Mouse (Mus musculus) layer of hippocampus, adult 8-10 months (tissue): ENCODE measurements at regions not wholly inside any gene's neighbourhood (a gene's known extent, or its start where the extent isn't known, plus 50 kb on each side); places are given as distances from the start of the nearest gene placed in this dataset.
"Not testable (repeated sequence)": the region's sequence is repeated elsewhere in the genome, so short reads cannot be mapped to it uniquely, and the experiment has no call there.

Experiments used
- DNase-seq, 2 experiments: peaks; one replicate each; pipeline ENCODE4 v3.0.0; 2022; ENCODE audit warnings: low spot score in 2 of 2

- no peak for DNase-seq
Observed at GRCm38 (mm10) chr12:48387724-48388123, 994.7 kb upstream of the Foxg1 start.

- DNase-seq = no peak
Observed at GRCm38 (mm10) chr12:48388192-48388812, 994.2 kb upstream of the Foxg1 start.

DNA sequence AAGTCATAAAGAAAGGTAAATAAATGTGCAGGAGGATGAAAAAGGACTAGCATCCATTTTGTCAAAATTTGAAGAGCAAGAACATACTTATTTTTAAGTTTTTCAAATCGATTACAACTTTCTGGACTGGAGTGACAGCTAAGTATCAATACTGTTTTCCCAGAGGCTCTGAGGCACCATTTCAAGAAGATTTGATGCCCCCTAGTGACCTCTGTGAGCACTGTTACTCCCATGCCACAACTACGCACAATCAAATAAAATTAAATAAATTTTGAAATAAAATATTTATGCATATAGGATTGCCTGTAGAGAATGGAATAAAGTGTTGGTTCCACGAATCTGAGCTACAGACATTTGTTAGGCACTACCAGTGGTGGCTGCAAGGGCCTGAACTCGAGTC is 991.5 kb upstream of the Foxg1 start:
- DNase-seq = no peak

DNA sequence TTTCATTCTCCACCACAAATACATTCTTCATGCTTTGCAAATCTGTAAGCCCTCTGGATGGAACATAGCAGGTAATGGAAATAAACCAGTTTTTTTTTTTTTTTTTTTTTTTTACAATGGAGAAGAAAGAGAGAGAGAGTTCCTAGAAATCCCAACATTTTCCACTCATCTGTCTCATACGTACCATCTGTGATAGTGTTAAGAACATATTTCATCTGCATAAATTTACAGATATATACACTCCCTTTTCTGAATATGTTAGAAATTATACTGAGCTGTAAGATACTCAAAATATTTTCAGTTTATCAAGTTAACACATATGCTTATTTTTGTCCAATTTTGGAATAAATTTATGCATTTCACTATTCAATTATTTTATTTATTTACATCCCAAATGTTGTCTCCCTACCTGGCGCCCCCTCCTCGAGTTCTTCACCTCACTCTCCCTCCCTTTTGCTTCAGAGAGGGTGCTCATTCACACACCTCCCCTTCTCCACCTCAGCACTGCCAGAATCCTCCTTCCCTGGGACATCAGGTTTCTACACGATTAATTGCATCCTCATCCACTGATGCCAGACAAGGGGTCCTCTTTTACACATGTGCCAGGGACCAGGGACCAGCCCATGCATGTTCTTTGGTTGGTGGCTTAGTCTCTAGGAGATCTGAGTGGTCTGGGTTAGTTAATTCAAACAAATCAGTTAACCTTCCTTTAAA is 943.0 kb upstream of the Foxg1 start:
- DNase-seq = no peak

DNA sequence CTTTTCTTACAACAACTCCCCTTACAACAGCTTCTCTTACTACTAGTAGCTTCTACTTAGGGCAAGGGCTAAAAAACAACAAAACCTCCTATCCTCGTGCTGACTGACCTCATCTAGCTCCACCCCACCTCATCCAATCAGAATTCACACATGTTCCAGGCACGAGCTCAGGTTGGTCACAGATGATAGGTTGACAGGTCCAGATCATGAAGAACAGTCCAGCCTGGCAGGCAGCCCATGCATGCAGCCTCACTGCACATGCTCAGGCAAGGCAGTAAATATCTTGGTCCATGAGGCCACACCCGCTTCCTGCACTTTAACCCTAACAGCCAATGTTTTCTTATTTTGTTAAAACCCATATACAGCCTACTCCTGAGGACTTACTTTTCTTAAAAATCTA is 933.7 kb upstream of the Foxg1 start:
- DNase-seq = not testable (repeated sequence)

DNA sequence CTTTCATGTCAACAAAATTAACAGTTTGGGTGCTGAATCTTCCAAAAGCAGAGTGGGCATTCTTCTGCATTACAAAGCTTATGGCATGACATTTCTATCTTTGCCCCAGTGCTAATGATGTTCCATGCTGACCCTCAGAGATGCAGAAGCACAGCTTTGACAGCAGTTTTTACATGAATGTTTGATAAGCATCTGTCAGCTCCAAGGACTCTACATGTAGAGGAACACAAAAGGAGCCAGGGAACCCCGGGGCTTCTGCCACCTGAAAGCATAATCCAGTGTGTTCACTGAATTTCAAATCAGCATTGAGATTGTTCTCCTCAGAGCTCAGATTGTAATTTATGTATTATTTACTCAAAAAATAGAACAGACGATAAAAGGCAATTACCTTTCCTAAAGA is 920.1 kb upstream of the Foxg1 start:
- DNase-seq = no peak

DNA sequence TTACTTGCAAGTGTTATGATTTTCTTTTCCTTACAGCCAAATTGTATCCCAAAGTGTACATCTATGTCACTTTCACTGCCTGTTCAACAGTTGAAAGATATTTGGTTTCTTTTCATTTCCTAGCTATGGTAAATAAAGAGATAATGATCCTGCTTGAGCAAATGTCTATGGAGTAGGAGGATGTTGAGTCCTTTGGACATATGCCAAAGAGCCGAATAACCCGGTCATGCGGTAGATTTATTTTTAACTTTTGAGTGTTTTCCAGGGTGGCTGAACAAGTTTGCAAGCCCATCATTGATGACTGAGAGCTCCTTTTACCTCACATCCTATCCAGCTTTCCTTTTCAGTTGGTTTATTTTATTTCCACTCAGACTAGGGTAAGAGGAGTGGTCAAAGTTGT is 881.7 kb upstream of the Foxg1 start:
- no peak for DNase-seq

GRCm38 (mm10) chr12:48511594-48511993 is 870.9 kb upstream of the Foxg1 start:
- no peak for DNase-seq

DNA sequence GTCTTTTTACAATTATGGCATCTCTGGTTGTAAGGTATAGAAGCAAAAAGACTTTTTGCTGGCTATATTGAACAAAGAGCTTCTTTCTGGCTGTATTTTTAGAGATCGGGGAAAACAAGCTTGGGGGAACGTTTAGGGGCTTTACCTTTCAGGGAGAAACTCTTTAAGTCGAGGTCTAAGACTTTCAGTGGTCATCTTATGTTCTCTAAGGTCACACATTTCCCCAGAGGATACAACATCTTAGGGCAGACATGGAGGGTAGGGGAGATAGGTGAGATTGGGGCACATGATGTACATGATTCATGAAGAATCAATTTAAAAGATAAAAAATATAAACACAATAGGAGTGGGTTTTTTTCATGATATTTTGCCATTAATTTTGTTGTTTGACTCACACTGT is 870.2 kb upstream of the Foxg1 start:
- DNase-seq = no peak

DNA sequence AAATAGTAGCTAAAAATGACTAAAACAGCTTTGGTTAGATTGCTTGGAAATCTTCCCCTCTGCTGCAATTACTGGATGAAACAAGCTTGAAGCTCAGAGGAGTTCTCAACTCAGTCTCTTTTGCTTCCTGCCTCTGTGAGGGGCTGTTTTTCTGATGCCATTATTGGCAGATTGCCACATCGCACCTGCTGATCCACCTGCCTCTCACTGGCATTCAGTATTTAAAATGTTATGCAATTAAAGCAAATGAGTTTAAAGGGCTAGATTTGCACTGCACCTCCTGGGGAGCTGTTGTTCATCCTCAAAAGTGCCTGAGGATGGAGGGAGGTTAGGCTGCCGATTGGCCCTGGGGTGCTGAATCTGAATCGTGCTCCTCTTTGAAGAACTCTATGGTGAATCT is 860.5 kb upstream of the Foxg1 start:
- DNase-seq = no peak

DNA sequence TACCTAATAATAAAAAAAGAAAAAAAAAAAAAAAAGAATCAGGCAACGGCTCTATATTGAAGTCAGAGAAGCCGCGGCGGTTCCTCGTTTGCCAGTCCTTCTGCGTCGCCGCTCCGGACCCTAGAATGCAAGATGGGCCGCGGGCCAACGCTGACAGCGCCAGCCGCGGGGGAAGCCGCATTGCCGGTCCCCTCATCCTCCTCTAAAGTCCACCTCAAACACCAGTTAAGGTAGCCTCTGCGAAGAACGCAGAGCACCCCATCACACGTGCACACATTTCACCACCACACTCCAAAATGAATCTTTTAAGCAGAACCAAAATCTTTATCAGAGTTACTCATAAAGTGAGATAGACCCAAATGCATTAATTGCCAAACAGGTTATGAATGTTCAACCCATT is 822.8 kb upstream of the Foxg1 start:
- DNase-seq = not testable (repeated sequence)

- DNase-seq = no peak
Observed at GRCm38 (mm10) chr12:48604401-48605197, 777.9 kb upstream of the Foxg1 start.

- DNase-seq = no peak
Observed at GRCm38 (mm10) chr12:48605423-48605822, 777.0 kb upstream of the Foxg1 start.

DNA sequence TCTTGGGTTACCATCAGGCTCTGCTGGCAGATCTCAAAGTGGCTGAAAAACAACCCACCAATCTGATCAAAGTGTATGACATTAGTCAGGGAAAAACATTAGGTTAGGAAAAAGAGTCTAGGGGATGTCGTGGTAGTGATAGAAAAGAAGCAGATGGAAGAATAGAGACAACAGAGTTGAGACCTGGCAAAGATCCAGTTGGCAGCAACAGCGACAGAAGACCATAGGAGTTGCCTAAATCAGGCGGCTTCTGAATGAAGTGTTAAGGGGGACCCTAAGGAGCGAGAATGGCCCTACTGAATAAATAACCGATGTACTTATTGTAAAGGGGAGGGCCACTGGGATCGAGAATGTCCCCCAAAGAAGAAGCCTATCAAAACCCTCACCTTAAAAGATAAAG is 773.1 kb upstream of the Foxg1 start:
- no peak for DNase-seq

GRCm38 (mm10) chr12:48612066-48612465 is 770.4 kb upstream of the Foxg1 start:
- no peak for DNase-seq

DNA sequence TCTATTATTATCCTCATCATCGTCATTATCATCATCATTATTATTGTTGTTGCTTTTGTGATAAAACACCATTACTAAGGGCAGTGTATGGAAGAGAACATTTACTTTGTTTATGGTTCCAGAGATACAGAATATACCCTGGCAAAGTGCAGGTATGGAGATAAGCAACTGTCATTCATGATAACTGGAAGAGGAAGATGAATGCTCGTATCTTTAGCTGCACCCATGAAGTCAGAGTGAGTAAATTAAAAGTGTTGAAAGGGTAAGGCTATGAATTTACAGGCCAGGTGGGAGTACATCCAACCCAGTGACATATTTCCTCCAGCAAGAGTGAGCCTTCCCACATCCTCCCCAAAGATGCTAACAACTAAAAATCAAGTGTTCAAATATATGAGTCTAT is 766.1 kb upstream of the Foxg1 start:
- DNase-seq = no peak

GRCm38 (mm10) chr12:48633559-48633958 is 748.9 kb upstream of the Foxg1 start:
- DNase-seq = no peak

DNA sequence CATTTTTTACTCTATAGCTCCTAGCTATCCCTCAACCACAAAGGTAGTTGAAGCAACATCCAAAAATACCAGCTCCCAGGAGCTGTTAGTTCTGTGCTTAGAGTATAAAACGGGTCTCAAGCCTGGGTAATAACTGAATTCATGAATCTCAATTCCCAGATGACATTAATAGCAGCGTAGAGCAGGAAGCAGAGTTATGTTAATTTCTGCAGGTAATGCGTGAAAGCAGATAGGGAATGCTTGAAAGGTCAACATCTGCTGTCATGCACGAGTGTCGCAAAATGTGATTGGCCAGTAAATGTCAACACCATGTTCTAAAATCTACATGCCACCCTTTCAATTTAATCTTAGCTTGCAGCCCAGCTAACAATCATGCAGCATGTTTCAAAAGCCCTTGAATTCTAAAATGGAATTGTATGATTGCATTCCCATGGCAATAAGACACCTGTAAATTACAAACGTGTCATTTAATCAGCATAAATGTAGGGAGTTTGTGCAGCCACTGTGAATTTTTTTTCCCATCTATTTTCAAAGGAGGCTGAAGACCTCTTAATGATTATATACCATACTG is 747.7 kb upstream of the Foxg1 start:
- DNase-seq = no peak

DNA sequence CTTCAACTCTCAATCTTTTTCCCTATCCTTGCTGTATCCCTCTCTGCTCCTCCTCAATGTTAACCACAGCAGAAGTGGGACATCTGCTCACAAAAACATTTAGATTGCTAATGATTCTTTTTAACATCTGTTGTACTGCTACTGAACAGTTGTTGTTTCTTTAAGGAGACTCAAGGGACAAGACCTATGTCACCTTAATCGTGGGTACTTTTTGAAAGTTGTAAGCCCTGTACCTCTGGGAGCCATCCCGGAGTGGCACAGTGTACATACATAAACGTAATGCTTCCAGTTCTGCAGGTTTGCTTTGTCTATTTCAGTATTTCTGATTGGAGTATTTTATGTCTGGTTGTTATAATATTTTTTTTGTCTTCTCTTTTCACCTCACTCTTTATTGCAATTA is 740.5 kb upstream of the Foxg1 start:
- no peak for DNase-seq

GRCm38 (mm10) chr12:48645135-48645534 is 737.3 kb upstream of the Foxg1 start:
- DNase-seq = no peak

GRCm38 (mm10) chr12:48645910-48646309 is 736.5 kb upstream of the Foxg1 start:
- DNase-seq = no peak

DNA sequence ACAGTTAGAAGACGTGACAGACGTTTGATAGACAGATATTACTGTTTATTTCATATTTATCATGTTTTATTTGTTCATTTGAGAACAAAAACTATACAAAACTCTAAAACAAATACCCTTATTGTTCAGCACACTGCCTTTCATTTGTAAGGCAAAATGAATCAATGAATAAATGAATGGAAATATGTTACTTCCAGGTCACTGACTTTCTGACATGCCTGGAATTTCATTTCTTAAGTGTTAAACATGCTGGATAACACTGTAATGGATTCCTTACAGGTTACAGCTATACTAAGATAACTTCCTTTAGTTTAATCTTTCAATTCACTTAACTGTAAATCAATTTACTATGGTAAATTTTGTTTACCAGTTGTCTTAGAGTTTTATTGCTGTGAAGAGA is 707.3 kb upstream of the Foxg1 start:
- no peak for DNase-seq
